Mouse (Mus musculus) lung, adult 2 months (tissue): ENCODE results near the gene Sh3bp1. TPM values are rescaled to one million over a fixed set of nuclear protein-coding genes. Genes with fewer than 3 reads are reported as not detected.

Experiments used
- DNase-seq: peaks from one replicate; pipeline ENCODE4 v3.0.0; 2022
- H3K4me1 ChIP-seq: fragments of 200-500 bp; 2 replicates; pipeline ENCODE4 v1.6.1; 2011; ENCODE audit warnings: low read length; ENCODE audit not compliant: control insufficient read depth, insufficient read depth
- H3K4me3 ChIP-seq: fragments of 200-500 bp; replicated peaks from 2 replicates; pipeline ENCODE3; 2011; ENCODE audit warnings: low read depth, mild to moderate bottlenecking, control low read depth, low read length; ENCODE audit errors: extremely low read depth
- CTCF ChIP-seq: fragments of 200-500 bp; IDR thresholded peaks from 2 replicates; pipeline ENCODE4 v1.5.1; 2011; ENCODE audit warnings: mild to moderate bottlenecking, low read length, control low read depth; ENCODE audit not compliant: insufficient read depth
- POLR2A ChIP-seq: fragments of 200-500 bp; IDR thresholded peaks from 2 replicates; pipeline ENCODE4 v1.6.1; 2011; ENCODE audit warnings: low read depth, mild to moderate bottlenecking, control low read depth, low read length, borderline replicate concordance; ENCODE audit errors: extremely low read depth
- WGBS: fragments of 180-500 bp; shearing (Covaris S2); methylation state at CpG from one replicate; pipeline ENCODE4 v1.1.7; 2018; 5-methylcytosine and 5-hydroxymethylcytosine counted together
- polyA plus RNA-seq: library from polyadenylated mRNA; depleted of rRNA; stranded (reverse); fragments of >200 nt; gene quantifications from 2 replicates; pipeline ENCODE4 v1.2.3, GENCODE M21; 2012; rRNA removed

Sh3bp1 gene
- polyA plus RNA-seq, 1 experiment = 92.6 TPM

DNA sequence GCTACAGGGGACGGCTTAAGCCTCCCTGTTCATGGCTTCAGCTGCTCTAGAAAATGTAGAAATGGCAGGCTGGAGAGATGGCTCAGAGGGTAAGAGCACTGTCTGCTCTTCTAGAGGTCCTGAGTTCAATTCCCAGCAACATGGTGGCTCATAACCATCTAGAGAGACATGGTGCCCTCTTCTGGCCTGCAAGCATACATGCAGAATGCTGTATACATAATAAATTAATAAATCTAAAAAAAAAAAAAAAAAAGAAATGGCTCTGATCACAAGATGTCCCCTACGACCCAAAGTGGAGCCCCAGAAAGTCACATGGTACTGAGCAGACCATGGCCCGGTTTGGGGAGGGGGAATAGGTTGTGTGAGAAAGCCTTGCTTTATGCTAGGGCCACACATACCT is 56.1 kb downstream of the Sh3bp1 start:
- TF ChIP-seq CTCF = no peak
- TF ChIP-seq POLR2A = no peak
- no peaks in the 10 kb centered on the region for H3K4me1 ChIP-seq
- WGBS = 68% methylated on average over 3 of the region's 3 CpGs
- no peak overlapping the region for H3K4me3 ChIP-seq
- DNase-seq = no peak

- H3K4me3 ChIP-seq = no peak overlapping the region
- H3K4me1 ChIP-seq = no peaks in the 10 kb centered on the region
- TF ChIP-seq CTCF (no peak), POLR2A (no peak)
- 67% methylated on average over 4 of the region's 4 CpGs for WGBS
- DNase-seq = no peak
Observed at GRCm38 (mm10) chr15:78956351-78956750, 56.8 kb downstream of the Sh3bp1 start.

GRCm38 (mm10) chr15:78957021-78957420 is 57.5 kb downstream of the Sh3bp1 start:
- Histone ChIP-seq H3K4me3 (no peak overlapping the region), H3K4me1 (no peaks in the 10 kb centered on the region)
- no peak for DNase-seq
- WGBS = 61% methylated on average over 15 of the region's 15 CpGs
- TF ChIP-seq CTCF (no peak), POLR2A (no peak)

DNA sequence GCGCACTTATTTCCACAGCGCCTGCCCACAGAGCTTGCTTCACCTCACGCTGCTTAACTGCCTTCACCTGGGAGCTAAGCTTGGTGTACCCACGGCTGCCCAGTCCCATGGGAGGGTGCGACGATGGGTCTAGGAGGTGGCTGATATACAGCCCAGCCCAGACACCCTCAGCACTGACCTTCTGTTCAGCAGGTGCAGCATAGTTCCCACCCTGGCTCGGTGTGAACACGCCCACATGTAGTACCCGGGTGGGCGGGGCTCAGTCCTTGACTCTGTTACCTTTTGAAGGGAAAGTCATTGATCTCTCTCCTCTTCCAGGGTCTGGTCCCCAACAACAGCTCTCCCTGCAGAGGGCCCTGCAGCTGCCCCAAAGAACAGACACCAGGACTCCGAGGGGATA is 60.0 kb downstream of the Sh3bp1 start:
- 0 out of 2 replicates have a peak, but pooled peaks cover 2% of the 10 kb centered on the region for H3K4me1 ChIP-seq
- 80% methylated on average over 11 of the region's 11 CpGs for WGBS
- TF ChIP-seq POLR2A (no peak), CTCF (no peak)
- no peak overlapping the region for H3K4me3 ChIP-seq
- no peak for DNase-seq

DNA sequence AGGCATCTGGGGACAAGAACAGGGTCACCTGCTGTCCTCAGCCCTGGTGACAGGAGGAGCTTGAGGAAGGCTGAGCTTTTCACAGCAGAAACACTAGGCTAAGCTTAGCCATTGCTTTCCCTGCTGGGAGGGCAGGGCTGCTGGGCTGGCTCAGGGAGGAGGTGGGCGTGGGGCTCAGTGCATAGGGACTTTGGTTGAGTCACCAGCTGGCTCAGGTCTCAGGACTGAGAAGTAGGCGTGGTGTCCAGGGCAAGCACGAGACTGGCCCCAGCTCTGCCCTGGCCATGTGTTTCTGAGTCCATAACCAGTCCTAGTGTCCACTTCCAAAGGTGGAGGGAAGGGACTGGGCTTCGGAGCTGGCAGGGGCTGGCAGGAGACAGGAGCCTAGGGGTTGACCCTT is 60.5 kb downstream of the Sh3bp1 start:
- TF ChIP-seq CTCF (no peak), POLR2A (no peak)
- DNase-seq = no peak
- Histone ChIP-seq H3K4me3 (no peak overlapping the region), H3K4me1 (0 out of 2 replicates have a peak, but pooled peaks cover 2% of the 10 kb centered on the region)
- 60% methylated on average over 4 of the region's 4 CpGs for WGBS

Other genes starting within 250 kb of the Sh3bp1 start
- gene Elfn2, start 181.0 kb upstream of the Sh3bp1 start, polyA plus RNA-seq = 0.02 and 0.09 TPM in 2 replicates
- gene Mfng, start 126.3 kb upstream of the Sh3bp1 start, polyA plus RNA-seq = 78.0 and 98.3 TPM in 2 replicates
- 61.5 and 73.5 TPM in 2 replicates for gene Card10, start 96.7 kb upstream of the Sh3bp1 start, polyA plus RNA-seq
- gene Cdc42ep1, start 57.1 kb upstream of the Sh3bp1 start, polyA plus RNA-seq = 221 and 277 TPM in 2 replicates
- 6.0 and 7.2 TPM in 2 replicates for gene Lgals2, start 44.2 kb upstream of the Sh3bp1 start, polyA plus RNA-seq
- gene Gga1, start 22.6 kb upstream of the Sh3bp1 start, polyA plus RNA-seq = 113 and 121 TPM in 2 replicates
- gene Gm49510, start 101 bp upstream of the Sh3bp1 start, polyA plus RNA-seq = 0.04 TPM in 1 of 2 replicates, not detected in the other
- gene Pdxp, start 14.2 kb downstream of the Sh3bp1 start, polyA plus RNA-seq = 3.5 and 4.2 TPM in 2 replicates
- 250 and 251 TPM in 2 replicates for gene Lgals1, start 27.0 kb downstream of the Sh3bp1 start, polyA plus RNA-seq
- gene Nol12, start 35.2 kb downstream of the Sh3bp1 start, polyA plus RNA-seq = 15.2 and 16.4 TPM in 2 replicates
- 49.6 and 56.3 TPM in 2 replicates for gene Triobp, start 48.0 kb downstream of the Sh3bp1 start, polyA plus RNA-seq
- gene H1f0, start 128.7 kb downstream of the Sh3bp1 start, polyA plus RNA-seq = 92.0 and 112 TPM in 2 replicates
- gene Galr3, start 142.1 kb downstream of the Sh3bp1 start, polyA plus RNA-seq = 1.3 and 1.8 TPM in 2 replicates
- gene Ankrd54, start 163.1 kb downstream of the Sh3bp1 start, polyA plus RNA-seq = 60.7 and 67.3 TPM in 2 replicates
- gene Eif3l, start 175.4 kb downstream of the Sh3bp1 start, polyA plus RNA-seq = 81.2 and 105 TPM in 2 replicates
- 31.9 and 36.1 TPM in 2 replicates for gene Micall1, start 209.1 kb downstream of the Sh3bp1 start, polyA plus RNA-seq
- gene Polr2f, start 241.2 kb downstream of the Sh3bp1 start, polyA plus RNA-seq = 35.2 and 38.9 TPM in 2 replicates
- gene 1700088E04Rik, start 241.5 kb downstream of the Sh3bp1 start, polyA plus RNA-seq = 20.1 and 20.8 TPM in 2 replicates